Mouse (Mus musculus) midbrain, embryonic 12.5 days (tissue): ENCODE results near the gene Plcd4. TPM values are rescaled to one million over a fixed set of nuclear protein-coding genes. Genes with fewer than 3 reads are reported as not detected.
A peak's percentile ranks its signal among the peaks of the same experiment; 100 is the strongest.

Experiments
- ATAC-seq: fragments of 200-750 bp; cut with Nextera tagmentation; 2 replicates; pipeline ENCODE4 v1.8.0; 2017; ENCODE audit warnings: low read depth, moderate TSS enrichment, moderate library complexity; ENCODE audit not compliant: low FRiP score
- H3K27ac ChIP-seq: fragments of 300-500 bp; sonication (generic); replicated peaks from 2 replicates; pipeline ENCODE4 v1.5.1; 2016; ENCODE audit warnings: mild to moderate bottlenecking
- H3K27me3 ChIP-seq: fragments of 300-500 bp; sonication (generic); 2 replicates; pipeline ENCODE4 v1.6.1; 2016; ENCODE audit warnings: mild to moderate bottlenecking
- H3K36me3 ChIP-seq: fragments of 300-500 bp; sonication (generic); 2 replicates; pipeline ENCODE4 v1.6.1; 2016
- H3K4me1 ChIP-seq: fragments of 300-500 bp; sonication (generic); 2 replicates; pipeline ENCODE4 v1.6.1; 2016
- H3K4me2 ChIP-seq: fragments of 300-500 bp; sonication (generic); replicated peaks from 2 replicates; pipeline ENCODE4 v1.6.1; 2016; ENCODE audit warnings: mild to moderate bottlenecking, moderate library complexity
- H3K4me3 ChIP-seq: fragments of 300-500 bp; sonication (generic); 2 replicates; pipeline ENCODE4 v1.5.1; 2016; ENCODE audit warnings: mild to moderate bottlenecking
- H3K9ac ChIP-seq: fragments of 300-500 bp; sonication (generic); replicated peaks from 2 replicates; pipeline ENCODE4 v1.6.1; 2016; ENCODE audit warnings: mild to moderate bottlenecking, moderate library complexity
- H3K9me3 ChIP-seq: fragments of 300-500 bp; sonication (generic); 2 replicates; pipeline ENCODE4 v1.6.1; 2016; ENCODE audit warnings: mild to moderate bottlenecking
- WGBS: fragments of 180-500 bp; shearing (Covaris S2); methylation state at CpG from one replicate; pipeline ENCODE4 v1.1.7; 2016; 5-methylcytosine and 5-hydroxymethylcytosine counted together
- polyA plus RNA-seq: library from polyadenylated mRNA; unstranded; fragments of >200 nt; fragmentation: Nextera tagmentation; extraction: Ambion mirVana; gene quantifications from 2 replicates; pipeline ENCODE4 v1.2.1, GENCODE M21; 2016

Plcd4 gene
- polyA plus RNA-seq, 1 experiment from 2014 or later, result 1.5 TPM

DNA sequence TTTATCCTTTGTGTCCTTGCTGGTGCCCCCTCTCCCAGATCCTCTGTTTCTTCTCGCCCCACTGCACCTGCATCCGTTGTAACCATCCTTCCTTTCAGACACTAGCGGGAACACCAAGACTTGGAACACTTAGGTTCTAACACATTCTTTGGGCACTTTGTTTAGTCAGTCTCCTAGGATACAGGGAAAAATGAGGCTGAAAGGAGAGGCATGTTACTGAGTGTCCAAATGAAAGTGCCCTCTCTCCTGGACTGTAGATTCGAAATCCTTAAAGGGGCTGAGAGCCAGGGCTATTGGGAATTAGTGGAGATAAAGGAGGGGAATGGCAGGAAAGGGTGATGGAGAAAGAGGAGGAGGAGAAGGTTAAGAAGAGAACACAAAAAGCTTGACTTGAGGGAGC, 1.5 kb downstream of the Plcd4 start, which contains the start of gene Usp37:
Gene Usp37, minus strand, starts transcription at position 101 of the 400 bp plus-strand sequence.
- Histone ChIP-seq H3K9ac (no peak within 1 kb of the TSS), H3K4me2 (no peak within 1 kb of the TSS; the same call in 1 of the 2 replicates), H3K4me1 (peaks cover 10% of the 10 kb centered on the region), H3K27me3 (no peaks in the 10 kb centered on the region), H3K27ac (no peak within 1 kb of the TSS), H3K9me3 (no peaks in the 10 kb centered on the region), H3K36me3 (no peaks in the 10 kb centered on the region), H3K4me3 (no peak within 1 kb of the TSS)
- ATAC-seq, result no peak
- WGBS, result 34% methylated on average over 4 of the region's 4 CpGs

DNA sequence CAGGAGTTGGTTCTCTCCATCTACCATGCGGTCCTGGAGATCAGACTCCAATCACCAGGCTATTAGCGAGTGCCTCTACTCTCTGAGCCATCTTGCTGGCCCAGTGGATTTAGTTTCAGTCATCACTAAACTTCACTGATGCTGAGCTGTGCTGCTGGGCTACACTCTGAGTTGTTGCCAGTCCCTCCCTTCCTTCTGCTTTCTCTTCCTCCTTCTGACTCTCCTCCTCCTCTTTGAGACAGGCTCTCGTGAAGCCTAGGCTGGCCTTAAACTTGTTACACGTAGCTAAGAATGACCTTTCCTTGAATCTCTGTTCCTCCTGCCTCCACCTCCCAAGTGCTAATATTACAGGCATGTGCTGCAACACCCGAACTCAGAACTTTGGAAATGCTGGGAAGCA, 16.4 kb downstream of the Plcd4 start:
- no peaks in the 10 kb centered on the region for H3K9me3 ChIP-seq
- no peak overlapping the region for H3K27ac ChIP-seq
- WGBS, result 86% methylated on average over 5 of the region's 5 CpGs
- H3K4me1 ChIP-seq, result no peaks in the 10 kb centered on the region
- no peaks in the 10 kb centered on the region for H3K27me3 ChIP-seq
- no peak overlapping the region for H3K9ac ChIP-seq
- peaks cover 10% of the 10 kb centered on the region; the same call in 1 of the 2 replicates for H3K36me3 ChIP-seq
- no peak for ATAC-seq
- no peak overlapping the region for H3K4me2 ChIP-seq
- no peak overlapping the region for H3K4me3 ChIP-seq

DNA sequence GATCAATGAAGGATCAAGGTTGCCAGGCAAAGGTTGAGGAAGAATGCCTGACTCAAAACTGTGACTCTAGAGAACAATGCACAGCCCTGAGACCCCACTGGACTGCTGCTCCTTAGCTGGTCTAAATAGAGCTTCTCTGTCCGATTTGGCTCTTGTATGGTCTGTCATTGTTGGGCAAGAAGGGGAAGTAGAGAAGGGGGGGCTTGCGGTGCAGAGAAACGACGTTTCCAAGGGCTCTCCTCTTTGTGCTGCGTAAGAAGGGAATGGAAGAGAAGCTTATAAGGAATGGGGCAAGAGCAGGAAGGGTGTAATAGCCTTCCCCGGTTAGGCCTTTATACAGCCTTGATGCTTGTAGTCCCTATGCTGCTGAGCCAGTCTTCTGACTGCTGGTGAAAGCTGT, 23.1 kb downstream of the Plcd4 start:
- no peak for ATAC-seq
- no peaks in the 10 kb centered on the region for H3K4me1 ChIP-seq
- H3K9me3 ChIP-seq, result no peaks in the 10 kb centered on the region
- no peak overlapping the region for H3K4me3 ChIP-seq
- no peak overlapping the region for H3K4me2 ChIP-seq
- H3K36me3 ChIP-seq, result peaks cover 72% of the 10 kb centered on the region
- WGBS, result 55% methylated on average over 6 of the region's 6 CpGs
- no peak overlapping the region for H3K27ac ChIP-seq
- no peak overlapping the region for H3K9ac ChIP-seq
- no peaks in the 10 kb centered on the region for H3K27me3 ChIP-seq

DNA sequence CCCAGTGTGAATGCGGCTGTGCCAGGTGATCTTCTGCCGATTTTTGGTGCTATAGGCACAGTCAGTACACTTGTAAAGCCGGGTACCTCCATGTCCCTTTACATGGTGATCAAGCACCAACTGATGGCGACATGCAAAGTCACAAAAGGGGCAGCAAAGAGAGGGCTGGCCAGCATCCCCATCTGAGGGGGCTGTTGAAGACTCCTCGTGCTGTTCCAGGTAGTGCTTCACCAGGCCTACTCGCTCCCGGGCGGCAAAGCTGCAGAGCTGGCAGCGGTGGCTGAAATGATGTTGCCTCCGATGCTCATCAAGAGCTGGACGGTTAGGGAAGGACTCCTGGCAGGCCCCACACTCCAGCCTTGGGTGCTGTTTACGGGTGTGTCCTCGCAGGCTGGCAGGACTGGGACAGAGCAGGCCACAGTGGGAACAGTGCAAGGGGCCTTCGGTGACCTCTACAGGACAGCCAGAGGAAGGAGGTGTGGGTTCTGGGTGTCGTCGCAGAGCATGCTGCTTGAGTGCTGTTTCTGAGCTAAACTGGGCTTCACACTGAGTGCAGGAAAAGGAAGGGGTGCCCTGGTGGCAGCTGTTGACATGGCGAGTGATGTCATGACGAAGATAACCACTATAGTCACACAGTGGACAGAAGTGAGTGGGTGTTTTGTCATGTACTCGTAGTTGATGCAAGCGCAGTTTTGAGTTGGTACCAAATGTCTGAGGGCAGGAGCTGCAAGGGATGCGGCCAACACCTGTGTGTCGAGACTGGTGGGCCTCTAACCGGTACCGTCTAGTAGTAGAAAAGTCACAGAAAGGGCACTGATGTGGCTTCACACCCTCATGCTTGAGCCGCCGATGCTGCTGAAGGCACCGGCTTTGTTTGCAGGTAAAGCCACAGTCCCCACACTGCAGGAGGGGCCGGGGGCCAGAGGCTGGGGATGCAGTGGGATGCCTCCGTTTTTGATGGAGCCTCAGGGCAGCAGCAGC, 27.3 kb downstream of the Plcd4 start:
- no peaks in the 10 kb centered on the region for H3K4me1 ChIP-seq
- H3K4me2 ChIP-seq, result no peak overlapping the region
- H3K9me3 ChIP-seq, result no peaks in the 10 kb centered on the region
- ATAC-seq, result no peak
- 94% methylated on average over 29 of the region's 29 CpGs for WGBS
- H3K27me3 ChIP-seq, result no peaks in the 10 kb centered on the region
- H3K4me3 ChIP-seq, result no peak overlapping the region
- no peak overlapping the region for H3K27ac ChIP-seq
- peaks cover 92% of the 10 kb centered on the region for H3K36me3 ChIP-seq
- no peak overlapping the region for H3K9ac ChIP-seq

DNA sequence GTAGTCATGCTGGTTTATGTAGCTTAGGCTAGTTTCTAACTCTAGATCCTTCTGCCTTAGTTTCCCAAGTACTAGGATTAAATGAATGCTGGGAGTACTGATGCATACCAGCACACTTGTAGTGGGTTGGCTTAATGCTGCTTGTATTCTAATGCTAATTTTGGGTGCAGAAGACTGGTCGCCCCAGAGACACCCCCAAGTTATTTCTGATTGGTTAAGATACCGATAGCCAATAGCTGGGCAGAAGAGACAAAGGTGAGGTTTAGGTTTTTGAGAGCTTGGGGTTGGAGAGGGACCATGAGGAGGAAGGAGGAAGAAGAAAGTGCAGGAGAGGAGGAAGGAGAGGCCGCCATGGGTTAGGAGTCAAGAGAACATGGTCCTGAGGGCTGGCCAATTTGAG, 39.9 kb downstream of the Plcd4 start:
- ATAC-seq, result no peak
- peaks cover 15% of the 10 kb centered on the region for H3K4me1 ChIP-seq
- H3K27me3 ChIP-seq, result no peaks in the 10 kb centered on the region
- no peak overlapping the region for H3K4me2 ChIP-seq
- WGBS, result 75% methylated on average over 3 of the region's 3 CpGs
- H3K4me3 ChIP-seq, result no peak overlapping the region
- no peak overlapping the region for H3K27ac ChIP-seq
- no peak overlapping the region for H3K9ac ChIP-seq
- H3K9me3 ChIP-seq, result no peaks in the 10 kb centered on the region
- H3K36me3 ChIP-seq, result peaks cover 38% of the 10 kb centered on the region

DNA sequence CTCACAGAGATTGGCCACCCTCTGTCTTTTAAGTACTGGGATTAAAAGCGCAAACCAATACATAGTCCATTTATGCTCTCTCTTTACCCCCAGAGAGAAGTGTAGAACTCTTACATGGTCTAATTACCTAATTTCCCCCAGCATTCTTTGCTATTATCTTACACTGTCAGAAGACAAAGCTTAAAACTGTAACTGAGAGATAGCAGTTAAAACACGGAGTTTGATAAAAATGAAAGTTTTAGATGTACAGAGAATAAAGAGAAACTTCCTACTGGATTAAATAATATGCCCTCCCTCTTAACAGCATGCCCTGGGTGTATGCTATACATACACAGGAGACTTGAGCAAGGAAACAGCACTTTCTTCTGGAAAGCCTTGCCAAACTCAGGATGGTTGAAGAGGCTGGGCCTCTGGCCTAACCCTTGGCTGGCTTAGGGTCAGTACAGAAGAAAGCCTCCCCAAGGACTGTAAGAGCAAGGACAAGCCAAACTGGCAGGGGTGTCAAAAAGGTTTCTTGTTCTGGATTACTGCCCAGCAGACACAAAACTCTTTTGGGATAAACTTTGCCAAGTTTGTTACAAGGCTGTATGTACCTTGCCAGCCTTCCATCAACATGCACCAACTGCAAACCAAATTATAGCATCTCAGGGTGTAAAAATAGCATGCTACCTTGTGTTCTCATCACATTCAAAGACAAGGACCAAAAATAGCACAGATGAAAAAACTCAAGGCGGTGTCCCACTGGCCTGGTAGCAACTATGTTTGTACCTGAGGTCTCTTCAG, 42.1 kb downstream of the Plcd4 start:
- peaks cover 20% of the 10 kb centered on the region for H3K4me1 ChIP-seq

DNA sequence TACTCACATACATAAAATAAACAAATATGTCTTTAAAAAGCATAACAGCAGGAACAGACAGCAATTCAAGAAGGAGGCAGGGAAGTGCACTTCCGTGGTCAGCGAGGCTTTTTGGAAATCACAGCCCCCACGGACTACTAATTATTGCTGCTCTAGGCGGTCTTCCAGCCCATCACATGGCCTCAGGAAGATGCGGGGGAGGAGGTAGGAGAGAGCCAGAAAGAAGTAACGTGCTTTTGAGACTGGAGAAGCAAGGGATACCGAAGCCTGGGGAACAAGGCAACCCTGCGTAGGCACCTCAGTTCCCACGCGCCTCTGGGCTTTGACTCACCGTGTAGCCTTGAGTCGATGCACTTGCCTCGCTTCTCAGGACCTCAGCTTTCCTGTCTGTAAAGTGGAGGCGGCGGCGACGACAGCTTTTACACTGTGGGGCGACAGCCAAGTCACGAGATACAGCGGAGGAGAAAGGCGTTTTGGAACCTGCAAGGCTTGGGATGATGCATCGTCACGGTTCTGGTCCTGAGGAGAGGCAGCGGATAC, 44.6 kb downstream of the Plcd4 start:
- WGBS, result under 1% methylated on average over 24 of the region's 24 CpGs
- no peak for ATAC-seq
- no peaks in the 10 kb centered on the region for H3K27me3 ChIP-seq
- H3K4me3 ChIP-seq, result peak overlapping the region; percentile 84
- H3K36me3 ChIP-seq, result peaks cover 34% of the 10 kb centered on the region
- H3K9ac ChIP-seq, result peak overlapping the region; percentile 83
- H3K27ac ChIP-seq, result peak overlapping the region; percentile 62
- H3K4me2 ChIP-seq, result peak overlapping the region; percentile 92
- peaks cover 20% of the 10 kb centered on the region for H3K4me1 ChIP-seq
- no peaks in the 10 kb centered on the region for H3K9me3 ChIP-seq

More for the DNA sequence above, 42.1 kb downstream of the Plcd4 start:
- whole genome bisulfite sequencing, result 90% methylated on average over 3 of the region's 3 CpGs
- no peaks in the 10 kb centered on the region for H3K9me3 ChIP-seq
- no peak overlapping the region for H3K9ac ChIP-seq
- no peak overlapping the region for H3K4me3 ChIP-seq
- H3K27me3 ChIP-seq, result no peaks in the 10 kb centered on the region
- peaks cover 20% of the 10 kb centered on the region; the same call in 1 of the 2 replicates for H3K36me3 ChIP-seq
- H3K27ac ChIP-seq, result no peak overlapping the region
- ATAC-seq, result no peak
- no peak overlapping the region for H3K4me2 ChIP-seq

DNA sequence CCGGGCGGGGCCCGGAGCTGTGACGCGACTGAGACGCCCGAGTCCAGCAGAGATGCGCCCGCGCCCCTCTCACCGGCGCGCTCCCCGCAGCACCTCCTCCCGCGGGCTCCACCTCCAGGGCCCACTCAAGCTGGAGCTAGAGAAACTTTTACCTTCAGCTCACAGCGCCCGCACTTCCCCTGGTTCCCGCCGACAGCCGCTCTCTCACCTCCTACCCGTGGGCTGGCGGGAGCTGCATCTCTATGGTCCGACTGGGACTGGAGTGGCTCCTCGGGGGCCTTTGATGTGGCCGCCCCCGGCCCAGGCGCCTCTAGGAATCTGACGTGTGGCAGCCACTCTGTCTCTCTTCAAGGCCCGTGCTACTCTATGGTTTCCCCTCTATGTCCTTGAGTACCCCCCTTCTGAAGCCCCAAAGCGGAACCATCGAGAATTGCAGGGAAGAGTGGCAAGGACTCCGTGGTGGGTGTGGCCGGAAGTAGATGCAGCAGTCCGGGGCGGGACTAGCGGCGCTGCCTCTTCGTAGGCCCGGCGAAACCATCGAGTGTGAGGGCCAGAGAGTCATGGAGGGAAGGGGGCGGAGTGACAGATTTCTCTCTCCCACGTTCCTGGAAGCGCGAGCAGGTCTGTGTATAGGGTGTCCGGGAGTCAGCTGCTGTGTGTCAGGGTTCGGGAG, 45.2 kb downstream of the Plcd4 start, which contains the start of the genes Zfp142 and Bcs1l:
Gene Zfp142, minus strand, starts transcription at position 474 of the 673 bp plus-strand sequence.
Gene Bcs1l, plus strand, starts transcription at position 517 of the 673 bp plus-strand sequence.
- Histone ChIP-seq H3K9me3 (no peaks in the 10 kb centered on the region), H3K4me2 (peak within 1 kb of the TSS; percentile 92), H3K27ac (peak within 1 kb of the TSS; percentile 62), H3K4me1 (peaks cover 20% of the 10 kb centered on the region), H3K4me3 (peak within 1 kb of the TSS; percentile 84), H3K27me3 (no peaks in the 10 kb centered on the region), H3K36me3 (peaks cover 37% of the 10 kb centered on the region), H3K9ac (peak within 1 kb of the TSS; percentile 83)
- under 1% methylated on average over 46 of the region's 48 CpGs for WGBS
- ATAC-seq, result peak; percentile 99

DNA sequence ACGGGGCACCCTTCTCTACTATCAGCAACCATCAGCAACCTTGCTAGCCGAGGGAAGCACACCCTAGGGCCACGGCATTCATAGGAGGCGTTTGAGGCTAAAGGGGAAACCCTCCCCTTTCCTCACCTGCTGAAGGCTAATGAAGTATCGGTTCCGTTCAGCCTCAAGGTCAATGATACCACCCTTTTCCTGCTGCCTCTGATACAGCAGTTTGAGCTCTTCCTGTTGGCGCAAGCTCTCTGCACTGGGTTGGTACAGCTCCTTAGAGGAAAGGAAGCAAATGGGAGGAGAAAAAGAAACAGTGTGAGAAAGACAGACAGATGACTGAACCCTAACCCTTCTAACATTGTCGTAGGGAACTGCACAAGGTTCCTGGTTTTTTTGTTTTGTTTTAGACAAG, 51.7 kb downstream of the Plcd4 start:
- Histone ChIP-seq H3K4me3 (no peak overlapping the region), H3K36me3 (peaks cover 76% of the 10 kb centered on the region)
- ATAC-seq, result no peak

DNA sequence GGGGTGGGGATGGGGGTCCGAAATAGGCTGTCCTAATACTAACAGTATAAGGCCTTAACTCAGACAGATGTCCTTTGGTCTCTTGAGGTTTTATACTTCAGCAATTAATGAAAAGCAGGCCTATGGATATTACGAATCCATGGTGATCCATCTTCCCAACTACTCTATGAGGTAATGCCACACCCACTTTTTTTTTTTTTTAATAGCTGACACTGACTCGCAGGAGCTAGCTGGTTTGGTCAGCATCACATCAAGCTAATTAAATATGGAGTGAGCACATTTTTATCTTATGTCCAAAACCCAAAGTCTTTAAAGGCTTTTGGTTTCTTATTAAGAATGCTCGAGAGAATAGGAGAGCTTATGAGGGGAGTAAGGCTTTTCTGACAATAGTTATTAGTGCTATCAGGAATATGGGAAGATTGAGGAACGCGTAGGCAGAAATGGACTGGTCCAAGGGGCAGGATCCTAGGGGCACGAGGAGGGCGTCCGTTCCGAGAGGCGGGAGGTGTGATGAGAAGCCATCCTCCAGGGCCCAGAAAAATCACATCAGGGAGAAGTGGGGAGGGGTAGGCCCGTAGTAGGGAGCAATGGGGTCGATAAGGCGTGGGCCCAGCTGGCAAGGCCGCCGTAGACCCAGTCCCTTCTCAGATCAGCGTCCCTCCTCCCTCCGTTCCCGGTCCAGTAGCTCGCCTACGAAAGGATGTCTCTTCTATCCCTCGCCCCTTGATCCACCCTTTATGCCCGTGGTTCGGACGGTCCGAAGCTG, 58.0 kb downstream of the Plcd4 start:
- H3K9me3 ChIP-seq, result no peaks in the 10 kb centered on the region
- H3K4me1 ChIP-seq, result peaks cover 14% of the 10 kb centered on the region
- H3K27me3 ChIP-seq, result no peaks in the 10 kb centered on the region
- peak overlapping the region; percentile 83 for H3K4me3 ChIP-seq
- 10% methylated on average over 26 of the region's 26 CpGs for WGBS
- H3K4me2 ChIP-seq, result peak overlapping the region; percentile 80
- peak overlapping the region; percentile 47; the same call in 1 of the 2 replicates for H3K27ac ChIP-seq
- H3K9ac ChIP-seq, result peak overlapping the region; percentile 83
- ATAC-seq, result peak; percentile 57; the same call in 1 of the 2 replicates
- peaks cover 45% of the 10 kb centered on the region for H3K36me3 ChIP-seq

More for the DNA sequence above, 51.7 kb downstream of the Plcd4 start:
- Histone ChIP-seq H3K9me3 (no peaks in the 10 kb centered on the region), H3K27ac (no peak overlapping the region), H3K4me2 (no peak overlapping the region), H3K4me1 (no peaks in the 10 kb centered on the region), H3K9ac (no peak overlapping the region), H3K27me3 (no peaks in the 10 kb centered on the region)
- WGBS, result 87% methylated on average over 8 of the region's 8 CpGs
